Mouse (Mus musculus) cerebellum, adult 11 months (tissue): Measurements from ENCODE around the gene Mtss1l.
A peak's percentile ranks its signal among the peaks of the same experiment; 100 is the strongest.

Experiments
- DNase-seq: peaks from one replicate; pipeline ENCODE4 v3.0.0; 2022

The Mtss1l gene

DNA sequence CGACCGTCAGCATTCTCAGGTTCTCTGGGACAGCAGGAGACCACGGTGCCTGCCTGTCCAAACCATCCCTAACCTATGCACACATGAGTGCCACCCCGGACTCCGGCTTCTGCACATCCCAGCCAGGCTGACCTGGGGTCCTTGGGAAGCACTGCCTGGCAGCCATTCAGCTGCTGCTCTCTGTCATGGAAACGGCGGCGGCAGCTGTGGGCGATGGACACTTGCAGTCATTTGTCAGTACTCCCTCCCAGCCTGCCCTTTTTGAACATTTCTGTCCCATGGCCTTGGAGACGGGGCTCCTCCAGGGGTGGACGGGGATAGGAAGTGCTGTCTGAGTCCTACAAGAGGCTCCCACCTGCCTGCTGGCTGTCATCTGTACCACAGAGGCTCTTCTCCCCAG is 12.8 kb upstream of the Mtss1l start:
- peak; percentile 30 for DNase-seq

- no peak for DNase-seq
These were observed 10.7 kb upstream of the Mtss1l start for GRCm38 (mm10) chr8:110710593-110710992.

- DNase-seq = no peak
These were observed 9.9 kb upstream of the Mtss1l start for GRCm38 (mm10) chr8:110711271-110711934.

DNA sequence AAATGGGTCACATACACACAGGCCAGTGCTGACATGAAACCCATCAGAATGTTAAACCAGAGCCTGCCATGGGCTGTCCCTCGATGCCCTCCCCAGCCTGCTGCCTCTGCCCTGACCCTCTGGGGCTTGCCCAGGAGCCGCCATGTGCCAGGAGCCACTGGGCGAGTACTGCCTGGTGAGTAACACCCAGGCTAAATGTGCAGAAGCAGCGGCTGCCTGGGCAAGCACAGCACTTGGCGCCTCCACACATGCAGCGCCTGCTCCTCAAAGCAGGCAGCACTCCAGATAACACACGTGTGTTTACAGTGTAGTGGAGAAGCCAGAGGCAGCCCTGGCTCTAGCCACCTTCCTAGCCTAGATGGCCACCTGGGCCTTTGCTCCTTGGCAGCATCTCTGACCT is 8.2 kb upstream of the Mtss1l start:
- no peak for DNase-seq

DNA sequence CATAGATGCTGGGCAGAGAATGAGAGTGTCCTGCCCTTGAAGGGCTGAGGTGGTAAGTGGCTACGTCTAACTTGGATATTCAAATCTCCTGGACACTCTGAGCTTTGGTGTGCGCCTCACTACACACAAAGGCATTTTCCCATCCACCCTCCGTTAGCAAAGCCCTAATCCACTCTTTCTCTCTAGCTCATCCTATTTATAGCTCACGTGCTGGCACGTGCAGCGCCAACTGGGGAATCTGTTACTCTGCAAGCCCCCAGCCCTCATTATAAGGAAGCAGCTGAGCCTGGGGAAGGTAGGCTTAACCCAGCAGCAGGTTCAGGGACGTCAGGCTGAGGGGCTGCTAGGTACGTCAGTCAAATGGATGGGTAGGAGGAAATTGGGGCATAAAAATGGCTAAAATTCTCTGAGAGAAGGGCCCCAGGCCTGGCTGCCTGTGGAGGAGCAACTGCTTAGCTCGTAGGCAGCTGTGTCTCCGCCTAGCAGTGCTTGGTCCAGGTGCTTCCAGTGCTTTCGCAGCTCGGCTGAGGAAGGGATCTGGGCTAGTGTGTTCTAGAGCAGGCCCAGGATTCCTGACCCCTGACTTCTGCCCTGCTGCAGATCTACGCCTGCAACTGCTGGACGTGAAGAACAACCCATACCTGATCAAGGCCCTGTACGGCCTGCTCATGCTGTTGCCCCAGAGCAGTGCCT is 6.3 kb upstream of the Mtss1l start:
- DNase-seq = no peak

DNA sequence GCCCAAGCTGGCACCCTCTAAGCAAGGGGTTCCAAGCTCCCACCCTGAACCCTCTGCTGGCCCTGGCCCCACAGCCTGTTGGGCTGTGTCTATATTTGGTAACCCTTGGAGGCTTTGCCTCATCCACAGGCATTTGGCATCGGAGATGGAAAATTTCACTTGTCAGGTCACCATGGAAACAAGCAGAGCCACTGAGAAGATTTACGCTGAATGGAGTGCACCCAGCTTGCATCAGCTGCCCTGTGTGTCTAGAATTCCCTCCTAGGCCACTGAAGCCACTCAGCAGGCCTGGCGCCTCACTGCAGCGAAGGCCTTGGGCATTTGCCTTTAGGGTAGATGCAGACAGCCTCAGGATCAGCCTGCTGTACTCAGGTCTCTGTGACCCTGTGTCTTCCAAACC is 5.2 kb upstream of the Mtss1l start:
- peak; percentile 69 for DNase-seq

GRCm38 (mm10) chr8:110717131-110717530 is 4.1 kb upstream of the Mtss1l start:
- no peak for DNase-seq

GRCm38 (mm10) chr8:110718209-110718968 is 2.9 kb upstream of the Mtss1l start:
- DNase-seq = no peak

DNA sequence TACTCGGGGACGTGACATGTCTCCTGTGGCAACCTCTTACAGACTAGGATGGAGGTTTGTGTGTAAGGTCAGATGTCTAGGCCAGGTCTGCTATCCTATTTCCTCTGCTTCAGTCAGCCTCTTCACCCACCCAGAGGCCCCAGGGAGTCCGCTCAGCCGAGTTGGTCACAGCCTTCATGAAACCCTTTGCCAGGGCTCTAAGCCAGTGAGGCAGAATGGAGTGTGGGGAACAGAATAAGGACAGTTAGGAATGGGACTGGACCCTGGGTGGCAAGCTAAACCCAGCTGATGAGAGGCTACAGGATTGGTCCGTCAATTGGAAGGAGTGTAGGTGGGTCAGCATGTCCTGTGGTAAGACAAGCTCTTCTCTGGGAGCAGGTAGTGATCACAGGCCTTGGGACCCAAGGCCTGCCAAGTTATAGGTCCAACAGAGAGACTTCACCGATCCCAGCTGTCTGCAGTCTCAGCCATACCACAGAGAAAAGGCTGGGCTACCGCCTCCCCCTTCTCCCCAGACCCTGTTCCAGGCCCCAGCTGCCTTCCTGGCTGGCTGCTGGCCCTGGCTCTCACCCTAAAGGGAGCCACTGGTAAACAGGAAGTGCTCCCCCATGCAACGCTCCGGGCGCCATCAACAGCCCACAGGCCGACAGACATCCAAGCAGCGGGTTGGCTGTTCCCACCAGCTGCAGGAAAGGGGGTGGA is 2.2 kb upstream of the Mtss1l start:
- no peak for DNase-seq

- no peak for DNase-seq
These were observed 1.2 kb upstream of the Mtss1l start for GRCm38 (mm10) chr8:110719898-110720653.

GRCm38 (mm10) chr8:110721606-110722413 is 534 bp downstream of the Mtss1l start:
- DNase-seq = no peak

- no peak for DNase-seq
These were observed 1.2 kb downstream of the Mtss1l start for GRCm38 (mm10) chr8:110722414-110723011.

DNA sequence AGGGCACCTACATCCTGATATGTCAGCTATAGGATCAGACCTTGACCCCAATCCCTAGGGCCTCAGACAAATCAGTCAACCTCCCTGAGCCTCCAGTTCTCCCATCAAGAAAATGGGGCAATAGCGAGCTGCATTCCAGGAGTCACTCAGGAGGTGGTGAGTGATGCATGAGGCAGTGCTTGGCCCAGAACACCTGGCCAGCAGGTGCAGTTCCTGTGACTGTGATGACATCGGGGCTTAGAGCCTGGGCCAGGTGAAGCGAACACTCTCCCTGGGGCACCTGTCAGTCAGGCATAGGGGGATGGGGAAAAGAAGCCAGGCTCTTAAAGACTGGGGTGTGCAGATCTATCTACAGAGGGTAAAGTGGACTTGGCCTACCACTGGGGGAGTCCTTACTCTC is 3.2 kb downstream of the Mtss1l start:
- no peak for DNase-seq

GRCm38 (mm10) chr8:110725084-110725838 is 4.0 kb downstream of the Mtss1l start:
- DNase-seq = no peak

- DNase-seq = no peak
These were observed 5.6 kb downstream of the Mtss1l start for GRCm38 (mm10) chr8:110726893-110727292.

DNA sequence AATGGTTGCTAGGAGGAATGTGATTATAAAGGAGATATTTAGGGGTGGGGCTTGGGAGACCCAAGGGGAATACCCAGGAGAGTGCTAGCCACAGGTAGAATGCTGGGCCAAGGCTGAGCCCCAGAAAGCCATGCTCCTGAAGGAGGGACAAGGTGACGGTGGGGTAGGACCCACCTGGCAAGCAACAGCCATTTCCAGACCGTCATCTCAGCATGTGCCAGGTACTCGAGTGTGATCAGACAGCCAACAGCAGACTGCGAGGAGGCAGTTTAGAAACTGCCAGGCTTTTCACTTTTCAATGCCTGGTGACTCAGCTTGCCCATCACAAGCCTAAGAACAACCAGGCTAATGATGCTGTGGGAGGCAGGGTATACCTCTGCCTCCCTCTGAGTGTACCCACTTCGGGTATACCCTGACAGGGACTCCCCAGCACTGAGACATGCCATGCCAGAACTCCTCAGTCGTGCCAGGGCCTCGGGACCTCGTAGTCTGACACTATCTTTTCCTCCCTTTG is 10.1 kb downstream of the Mtss1l start:
- peak; percentile 19 for DNase-seq

DNA sequence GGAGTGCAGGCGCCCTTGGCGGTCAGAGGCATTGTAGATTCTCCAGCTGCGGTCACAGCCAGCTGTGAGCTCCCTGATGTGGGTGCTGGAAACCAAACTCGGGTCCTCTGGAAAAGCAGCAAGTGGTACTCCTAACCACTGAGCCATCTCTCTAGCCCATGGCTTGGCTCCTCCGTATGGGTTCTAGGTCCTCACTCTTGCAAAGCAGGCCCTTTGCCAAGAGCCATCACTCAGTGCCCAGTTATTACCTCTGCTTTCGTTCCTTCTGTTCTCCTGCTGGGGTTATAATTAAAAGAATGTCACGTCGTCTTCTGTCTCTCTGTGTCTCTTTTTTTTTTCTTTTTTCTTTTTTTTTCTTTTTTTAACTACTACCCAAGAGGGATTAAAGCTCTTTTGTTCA is 11.8 kb downstream of the Mtss1l start:
- DNase-seq = peak; percentile 50

- DNase-seq = peak; percentile 27
These were observed 17.4 kb downstream of the Mtss1l start for GRCm38 (mm10) chr8:110738591-110739195.

- DNase-seq = no peak
These were observed 19.4 kb downstream of the Mtss1l start for GRCm38 (mm10) chr8:110740629-110741175.
